Mouse (Mus musculus): ENCODE results near the gene Cacna2d4.
"Not testable (repeated sequence)": the region's sequence is repeated elsewhere in the genome, so short reads cannot be mapped to it uniquely, and the experiment has no call there.

DNA sequence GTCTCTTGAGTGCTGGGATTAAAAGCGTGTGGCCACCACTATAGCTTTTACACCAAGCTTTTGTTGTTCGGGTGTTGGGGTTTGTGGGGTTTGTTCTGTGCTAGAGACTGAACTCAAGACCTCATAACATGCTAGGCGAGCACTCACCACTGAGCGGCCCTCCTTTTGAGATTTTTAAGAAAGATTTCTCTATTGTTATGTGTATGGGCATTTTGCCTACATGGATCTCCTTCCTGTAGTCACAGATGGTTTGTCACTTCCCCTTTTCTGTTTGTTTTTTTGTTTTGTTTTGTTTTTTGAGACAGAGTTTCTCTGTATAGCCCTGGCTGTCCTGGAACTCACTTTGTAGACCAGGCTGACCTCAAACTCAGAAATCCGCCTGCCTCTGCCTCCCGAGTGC, 123.9 kb downstream of the Cacna2d4 start:
- not testable (repeated sequence) for TF ChIP-seq TAL1, GATA1 (IDR thresholded peaks at IDR 0.05; ENCODE audit: low read length)
